Mouse (Mus musculus): ENCODE results near the gene Pex26. TPM values are rescaled to one million over a fixed set of nuclear protein-coding genes. Genes with fewer than 3 reads are reported as not detected.

The Pex26 gene
- polyA plus RNA-seq (2015; fragmentation: Illumina TruSeq; extraction: RNeasy Lipid Tissue Mini Kit (QIAGEN cat#74804); ENCODE audit: insufficient read depth, low read depth, low replicate concordance) = 3.8 TPM

GRCm38 (mm10) chr6:121183414-121184173, at the start of gene Pex26:
Gene Pex26, plus strand, starts transcription at chr6:121183667.

GRCm38 (mm10) chr6:121210149-121210925, 26.9 kb downstream of the Pex26 start, which contains the start of gene Tuba8:
Gene Tuba8, plus strand, starts transcription at chr6:121210696.

GRCm38 (mm10) chr6:121245127-121246036, 61.9 kb downstream of the Pex26 start, which contains the start of gene Usp18:
Gene Usp18, plus strand, starts transcription at chr6:121245906.

Other genes starting within 250 kb of the Pex26 start
- gene Mical3, start 52.7 kb upstream of the Pex26 start, polyA plus RNA-seq (2015; fragmentation: Illumina TruSeq; extraction: RNeasy Lipid Tissue Mini Kit (QIAGEN cat#74804); ENCODE audit: insufficient read depth, low read depth, low replicate concordance) = 5.4 TPM
- 0.35 TPM for gene Tuba8, start 27.0 kb downstream of the Pex26 start, polyA plus RNA-seq (2015; fragmentation: Illumina TruSeq; extraction: RNeasy Lipid Tissue Mini Kit (QIAGEN cat#74804); ENCODE audit: insufficient read depth, low read depth, low replicate concordance)
- 2.0 TPM for gene Usp18, start 62.2 kb downstream of the Pex26 start, polyA plus RNA-seq (2015; fragmentation: Illumina TruSeq; extraction: RNeasy Lipid Tissue Mini Kit (QIAGEN cat#74804); ENCODE audit: insufficient read depth, low read depth, low replicate concordance)
- not detected for gene Slc6a13, start 116.6 kb downstream of the Pex26 start, polyA plus RNA-seq (2015; fragmentation: Illumina TruSeq; extraction: RNeasy Lipid Tissue Mini Kit (QIAGEN cat#74804); ENCODE audit: insufficient read depth, low read depth, low replicate concordance)
- gene Slc6a12, start 159.4 kb downstream of the Pex26 start, polyA plus RNA-seq (2015; fragmentation: Illumina TruSeq; extraction: RNeasy Lipid Tissue Mini Kit (QIAGEN cat#74804); ENCODE audit: insufficient read depth, low read depth, low replicate concordance) = not detected